Mouse (Mus musculus): ENCODE data around the gene Cntnap5c. TPM values are rescaled to one million over a fixed set of nuclear protein-coding genes. Genes with fewer than 3 reads are reported as not detected.

Cntnap5c gene
- polyA plus RNA-seq, 1 experiment = not detected

DNA sequence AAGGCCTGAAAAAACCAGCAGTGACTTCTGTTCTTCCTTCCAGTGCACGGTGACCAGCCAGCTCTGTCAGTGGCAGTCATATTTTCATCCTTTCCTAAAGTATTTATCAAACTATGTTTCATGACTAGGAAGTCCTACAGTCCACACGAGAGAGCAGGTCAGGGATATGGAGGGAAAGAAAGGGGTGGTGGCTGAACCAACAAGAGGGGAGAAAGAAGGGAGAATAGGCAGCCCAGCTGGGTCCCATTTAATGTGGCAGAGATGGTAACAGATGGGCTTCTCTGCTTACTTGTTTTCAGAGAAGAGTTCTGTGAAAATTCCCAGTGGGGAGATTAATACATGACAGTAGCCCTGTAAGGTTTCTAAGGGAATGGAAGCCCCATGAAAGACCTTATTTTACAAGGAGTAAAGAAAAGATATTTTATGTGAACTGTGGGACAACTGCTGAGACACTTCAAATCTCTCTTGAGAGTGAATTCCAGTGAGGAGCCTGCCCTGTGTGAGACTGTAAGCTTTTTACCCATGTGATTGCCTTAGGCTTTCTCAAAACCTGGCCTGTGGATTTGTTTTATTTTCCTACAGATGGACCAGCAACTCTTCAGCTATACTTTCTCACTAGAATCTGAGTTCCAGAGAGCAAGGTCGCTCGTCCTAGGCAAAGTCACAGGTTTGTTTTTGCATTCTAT is 594.4 kb downstream of the Cntnap5c start:
- 65% methylated on average over 4 of the region's 4 CpGs for WGBS

GRCm38 (mm10) chr17:58370089-58370488 is 600.7 kb downstream of the Cntnap5c start:
- no peak for TF ChIP-seq CTCF (IDR thresholded peaks at IDR 0.05; ENCODE audit: control insufficient read depth, insufficient read depth, low read length)
- TF ChIP-seq POLR2A (IDR thresholded peaks at IDR 0.05; ENCODE audit: borderline replicate concordance, control insufficient read depth, low read depth, low read length) = no peak
- Histone ChIP-seq H3K4me1 (ENCODE audit: control insufficient read depth, insufficient read depth, low read length) (no peaks in the 10 kb centered on the region), H3K4me3 (replicated peaks; ENCODE audit: control insufficient read depth, low read depth, low read length) (no peak overlapping the region), H3K27ac (ENCODE audit: control insufficient read depth, insufficient read depth, low read depth, low read length, poor library complexity) (no peak overlapping the region)

More for the DNA sequence above, 594.4 kb downstream of the Cntnap5c start:
- Histone ChIP-seq H3K4me1 (ENCODE audit: control insufficient read depth, insufficient read depth, low read length) (no peaks in the 10 kb centered on the region), H3K27ac (ENCODE audit: control insufficient read depth, insufficient read depth, low read depth, low read length, poor library complexity) (no peak overlapping the region), H3K4me3 (replicated peaks; ENCODE audit: control insufficient read depth, low read depth, low read length) (no peak overlapping the region)
- no peak for TF ChIP-seq POLR2A (IDR thresholded peaks at IDR 0.05; ENCODE audit: borderline replicate concordance, control insufficient read depth, low read depth, low read length)
- no peak for TF ChIP-seq CTCF (IDR thresholded peaks at IDR 0.05; ENCODE audit: control insufficient read depth, insufficient read depth, low read length)

GRCm38 (mm10) chr17:58407769-58408168 is 638.4 kb downstream of the Cntnap5c start:
- Histone ChIP-seq H3K4me3 (replicated peaks; ENCODE audit: control insufficient read depth, low read depth, low read length) (no peak overlapping the region), H3K27ac (ENCODE audit: control insufficient read depth, insufficient read depth, low read depth, low read length, poor library complexity) (no peak overlapping the region), H3K4me1 (ENCODE audit: control insufficient read depth, insufficient read depth, low read length) (no peaks in the 10 kb centered on the region)
- TF ChIP-seq CTCF (IDR thresholded peaks at IDR 0.05; ENCODE audit: control insufficient read depth, insufficient read depth, low read length) (no peak), POLR2A (IDR thresholded peaks at IDR 0.05; ENCODE audit: borderline replicate concordance, control insufficient read depth, low read depth, low read length) (no peak)

DNA sequence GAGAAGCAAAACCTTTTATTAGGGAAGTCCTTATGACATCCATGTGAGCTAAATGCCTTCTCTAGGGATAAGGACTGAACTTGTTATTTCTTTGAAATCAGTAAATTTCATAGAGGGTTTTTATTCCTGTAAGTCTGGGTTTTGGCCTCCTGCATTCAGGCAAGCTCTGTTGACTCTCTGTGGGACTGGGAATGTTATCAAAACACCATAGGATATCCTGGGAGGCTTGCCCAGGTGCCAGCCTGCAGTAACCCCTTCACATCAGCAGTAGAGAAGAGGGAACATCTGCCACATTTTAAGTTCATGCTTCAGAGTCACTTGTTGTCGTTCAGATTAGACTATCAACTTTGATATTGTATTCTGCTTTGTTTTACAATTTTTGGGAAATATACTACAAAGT is 639.4 kb downstream of the Cntnap5c start:
- Histone ChIP-seq H3K4me1 (ENCODE audit: control insufficient read depth, insufficient read depth, low read length) (no peaks in the 10 kb centered on the region), H3K27ac (ENCODE audit: control insufficient read depth, insufficient read depth, low read depth, low read length, poor library complexity) (no peak overlapping the region), H3K4me3 (replicated peaks; ENCODE audit: control insufficient read depth, low read depth, low read length) (no peak overlapping the region)
- whole genome bisulfite sequencing = 53% methylated on average over 1 of the region's 1 CpGs
- no peak for TF ChIP-seq CTCF (IDR thresholded peaks at IDR 0.05; ENCODE audit: control insufficient read depth, insufficient read depth, low read length)
- TF ChIP-seq POLR2A (IDR thresholded peaks at IDR 0.05; ENCODE audit: borderline replicate concordance, control insufficient read depth, low read depth, low read length) = no peak

- no peaks in the 10 kb centered on the region for H3K4me1 ChIP-seq (ENCODE audit: control insufficient read depth, insufficient read depth, low read length)
- H3K4me3 ChIP-seq (replicated peaks; ENCODE audit: control insufficient read depth, low read depth, low read length) = no peak overlapping the region
- TF ChIP-seq POLR2A (IDR thresholded peaks at IDR 0.05; ENCODE audit: borderline replicate concordance, control insufficient read depth, low read depth, low read length) (no peak), CTCF (IDR thresholded peaks at IDR 0.05; ENCODE audit: control insufficient read depth, insufficient read depth, low read length) (no peak)
- no peak overlapping the region for H3K27ac ChIP-seq (ENCODE audit: control insufficient read depth, insufficient read depth, low read depth, low read length, poor library complexity)
Measured at GRCm38 (mm10) chr17:58437443-58437842, 668.1 kb downstream of the Cntnap5c start.

Other genes starting within 250 kb of the Cntnap5c start
- 0.09 TPM in 1 of 2 replicates, not detected in the other for gene Vmn2r120, start 224.1 kb upstream of the Cntnap5c start, polyA plus RNA-seq (2011; ENCODE audit: insufficient read depth, insufficient read length, low replicate concordance, missing spikeins)
- gene Gm21834, start 27.4 kb upstream of the Cntnap5c start, polyA plus RNA-seq (2011; ENCODE audit: insufficient read depth, insufficient read length, low replicate concordance, missing spikeins) = not detected in 2 replicates

Measured in bone marrow, adult 2 months (tissue).